Mouse (Mus musculus) forebrain, postnatal 0 days (tissue): ENCODE measurements around the gene Lyve1. TPM values are rescaled to one million over a fixed set of nuclear protein-coding genes. Genes with fewer than 3 reads are reported as not detected.

ENCODE experiments used
- ATAC-seq: fragments of 200-750 bp; cut with Nextera tagmentation; 2 replicates; pipeline ENCODE4 v1.8.0; 2017; ENCODE audit warnings: mild to moderate bottlenecking, moderate library complexity
- DNase-seq: peaks from one replicate; pipeline ENCODE4 v3.0.0-alpha.2; 2015
- H3K27ac ChIP-seq: fragments of 300-500 bp; sonication (generic); 2 replicates; pipeline ENCODE4 v1.5.1; 2014; ENCODE audit warnings: low read depth, mild to moderate bottlenecking, antibody characterized with exemption, low read length, moderate library complexity, mixed read lengths
- H3K27me3 ChIP-seq: fragments of 300-500 bp; sonication (generic); 2 replicates; pipeline ENCODE4 v1.6.1; 2014; ENCODE audit warnings: mild to moderate bottlenecking, low read length, mixed read lengths; ENCODE audit not compliant: insufficient read depth
- H3K36me3 ChIP-seq: fragments of 300-500 bp; sonication (generic); 2 replicates; pipeline ENCODE4 v1.6.1; 2014; ENCODE audit warnings: mild to moderate bottlenecking, moderate library complexity; ENCODE audit not compliant: insufficient read depth
- H3K4me1 ChIP-seq: fragments of 300-500 bp; sonication (generic); 2 replicates; pipeline ENCODE4 v1.6.1; 2014; ENCODE audit warnings: antibody characterized with exemption; ENCODE audit not compliant: insufficient read depth
- H3K4me2 ChIP-seq: fragments of 300-500 bp; sonication (generic); 2 replicates; pipeline ENCODE4 v1.6.1; 2014; ENCODE audit warnings: low read depth, mild to moderate bottlenecking, moderate library complexity
- H3K4me3 ChIP-seq: fragments of 300-500 bp; sonication (generic); 2 replicates; pipeline ENCODE4 v1.5.1; 2014; ENCODE audit warnings: low read depth, low read length, mixed read lengths
- H3K9ac ChIP-seq: fragments of 300-500 bp; sonication (generic); 2 replicates; pipeline ENCODE4 v1.6.1; 2014; ENCODE audit warnings: mild to moderate bottlenecking
- H3K9me3 ChIP-seq: fragments of 300-500 bp; sonication (generic); 2 replicates; pipeline ENCODE4 v1.6.1; 2016; ENCODE audit warnings: low read length
- CTCF ChIP-seq: sonication (generic); IDR thresholded peaks from 2 replicates; pipeline ENCODE4 v1.5.1; 2016; ENCODE audit warnings: antibody characterized with exemption, control low read depth, low read depth
- WGBS: fragments of 180-500 bp; shearing (Covaris S2); extraction: QIAGEN DNeasy Blood & Tissue Kit; methylation state at CpG from one replicate; pipeline ENCODE4 v1.1.7; 2014; 5-methylcytosine and 5-hydroxymethylcytosine counted together
- polyA plus RNA-seq: library from polyadenylated mRNA; unstranded; fragments of >200 nt; fragmentation: Nextera tagmentation; extraction: Ambion mirVana; gene quantifications from 2 replicates; pipeline ENCODE4 v1.2.1, GENCODE M21; 2015
- total RNA-seq: library from RNA; depleted of rRNA; stranded (reverse); fragments of >200 nt; gene quantifications from 2 replicates; pipeline ENCODE4 v1.2.3, GENCODE M21; 2014

Lyve1 gene
- total and polyA plus RNA-seq, 2 experiments from 2014 or later = 5.8 to 8.4 TPM

- WGBS = 61% methylated on average over 3 of the region's 3 CpGs
- Histone ChIP-seq H3K27ac (no peak overlapping the region), H3K27me3 (no peaks in the 10 kb centered on the region), H3K4me2 (no peak overlapping the region), H3K9ac (no peak overlapping the region), H3K4me3 (no peak overlapping the region), H3K9me3 (no peaks in the 10 kb centered on the region), H3K4me1 (no peaks in the 10 kb centered on the region), H3K36me3 (peaks cover 26% of the 10 kb centered on the region)
- ATAC-seq (no peak), DNase-seq (no peak)
- TF ChIP-seq CTCF = no peak
These were observed 28.5 kb downstream of the Lyve1 start for GRCm38 (mm10) chr7:110834522-110834921.

- no peak overlapping the region for H3K4me3 ChIP-seq
- H3K4me1 ChIP-seq = no peaks in the 10 kb centered on the region
- no peak overlapping the region for H3K9ac ChIP-seq
- ATAC-seq = no peak
- no peaks in the 10 kb centered on the region for H3K27me3 ChIP-seq
- H3K27ac ChIP-seq = no peak overlapping the region
- WGBS = 90% methylated on average over 1 of the region's 1 CpGs
- H3K9me3 ChIP-seq = no peaks in the 10 kb centered on the region
- peaks cover 30% of the 10 kb centered on the region for H3K36me3 ChIP-seq
- H3K4me2 ChIP-seq = no peak overlapping the region
- DNase-seq = no peak
- no peak for TF ChIP-seq CTCF
These were observed 29.0 kb downstream of the Lyve1 start for GRCm38 (mm10) chr7:110834018-110834417.

DNA sequence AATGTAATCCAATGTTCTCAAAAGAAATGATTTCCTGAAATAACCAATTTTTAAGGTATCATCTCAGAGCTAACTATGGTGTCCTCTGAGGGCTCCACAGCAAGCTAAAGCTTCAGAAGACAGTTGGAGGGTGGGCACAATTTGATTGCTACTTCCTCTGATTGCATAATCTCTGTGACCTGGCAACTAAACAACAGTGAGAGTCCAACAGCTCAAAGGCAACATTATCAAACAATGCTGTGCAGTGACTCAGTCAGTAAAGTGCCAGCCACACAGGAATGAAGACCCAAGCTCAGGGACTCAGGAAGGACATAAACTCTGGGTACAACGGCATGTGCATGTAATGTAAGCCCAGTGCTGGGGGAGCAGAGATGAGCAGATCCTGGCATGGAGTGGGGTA, 30.0 kb downstream of the Lyve1 start:
- no peak for DNase-seq
- 96% methylated on average over 1 of the region's 1 CpGs for WGBS
- Histone ChIP-seq H3K4me3 (no peak overlapping the region), H3K4me1 (no peaks in the 10 kb centered on the region), H3K27me3 (no peaks in the 10 kb centered on the region), H3K4me2 (no peak overlapping the region), H3K27ac (no peak overlapping the region), H3K9ac (no peak overlapping the region), H3K9me3 (no peaks in the 10 kb centered on the region), H3K36me3 (peaks cover 35% of the 10 kb centered on the region)
- TF ChIP-seq CTCF = no peak
- no peak for ATAC-seq

- Histone ChIP-seq H3K4me3 (no peak overlapping the region), H3K9me3 (no peaks in the 10 kb centered on the region), H3K27me3 (no peaks in the 10 kb centered on the region), H3K4me2 (no peak overlapping the region), H3K4me1 (no peaks in the 10 kb centered on the region), H3K36me3 (peaks cover 40% of the 10 kb centered on the region), H3K9ac (no peak overlapping the region), H3K27ac (no peak overlapping the region)
- ATAC-seq (no peak), DNase-seq (no peak)
- TF ChIP-seq CTCF = no peak
- 87% methylated on average over 8 of the region's 8 CpGs for WGBS
These were observed 38.8 kb downstream of the Lyve1 start for GRCm38 (mm10) chr7:110823995-110824953.

GRCm38 (mm10) chr7:110823593-110823992, 39.4 kb downstream of the Lyve1 start:
- ATAC-seq (no peak), DNase-seq (no peak)
- Histone ChIP-seq H3K9ac (no peak overlapping the region), H3K4me3 (no peak overlapping the region), H3K4me1 (no peaks in the 10 kb centered on the region), H3K27me3 (no peaks in the 10 kb centered on the region), H3K9me3 (no peaks in the 10 kb centered on the region), H3K27ac (no peak overlapping the region), H3K36me3 (peaks cover 33% of the 10 kb centered on the region), H3K4me2 (no peak overlapping the region)
- 75% methylated on average over 4 of the region's 4 CpGs for WGBS
- TF ChIP-seq CTCF = no peak

GRCm38 (mm10) chr7:110823076-110823475, 40.0 kb downstream of the Lyve1 start:
- Histone ChIP-seq H3K36me3 (peaks cover 32% of the 10 kb centered on the region), H3K27ac (no peak overlapping the region), H3K9me3 (no peaks in the 10 kb centered on the region), H3K27me3 (no peaks in the 10 kb centered on the region), H3K4me1 (no peaks in the 10 kb centered on the region), H3K4me3 (no peak overlapping the region), H3K9ac (no peak overlapping the region), H3K4me2 (no peak overlapping the region)
- no peak for DNase-seq
- 93% methylated on average over 8 of the region's 8 CpGs for WGBS
- TF ChIP-seq CTCF = no peak
- no peak for ATAC-seq

DNA sequence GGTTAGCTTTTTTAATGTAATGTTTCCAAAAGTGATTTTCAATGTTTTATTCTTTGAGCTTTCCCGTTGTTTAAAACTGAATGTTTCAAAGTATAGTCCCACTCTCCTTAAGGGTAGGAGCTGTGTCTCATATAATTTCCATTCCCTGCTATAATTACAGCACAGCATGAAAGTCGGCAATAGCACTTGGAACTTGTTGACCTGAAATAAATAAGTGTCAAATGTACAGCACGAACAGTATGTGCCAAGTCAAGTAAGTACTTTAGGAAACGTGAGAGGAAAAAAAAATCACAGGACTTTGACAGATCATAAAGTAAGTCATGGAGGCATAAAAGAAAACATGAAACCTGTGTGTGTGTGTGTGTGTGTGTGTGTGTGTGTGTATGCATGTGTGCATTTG, 41.0 kb downstream of the Lyve1 start:
- ATAC-seq (no peak), DNase-seq (no peak)
- Histone ChIP-seq H3K36me3 (peaks cover 29% of the 10 kb centered on the region), H3K27me3 (no peaks in the 10 kb centered on the region), H3K4me3 (no peak overlapping the region), H3K9ac (no peak overlapping the region), H3K9me3 (no peaks in the 10 kb centered on the region), H3K4me1 (no peaks in the 10 kb centered on the region), H3K4me2 (no peak overlapping the region), H3K27ac (no peak overlapping the region)
- TF ChIP-seq CTCF = no peak
- whole genome bisulfite sequencing = 59% methylated on average over 4 of the region's 4 CpGs
